Mouse (Mus musculus): ENCODE data around the gene Znrf2.

The Znrf2 gene

GRCm38 (mm10) chr6:54918521-54918920, 101.8 kb downstream of the Znrf2 start:
- no peak for DNase-seq

GRCm38 (mm10) chr6:54924538-54924937, 107.8 kb downstream of the Znrf2 start:
- DNase-seq = no peak

- DNase-seq = no peak
These were observed 109.2 kb downstream of the Znrf2 start for GRCm38 (mm10) chr6:54925736-54926440.

- no peak for DNase-seq
These were observed 110.2 kb downstream of the Znrf2 start for GRCm38 (mm10) chr6:54926899-54927298.

- DNase-seq = no peak
These were observed 111.2 kb downstream of the Znrf2 start for GRCm38 (mm10) chr6:54927946-54928345.

GRCm38 (mm10) chr6:54931641-54932040, 114.9 kb downstream of the Znrf2 start:
- DNase-seq = no peak

GRCm38 (mm10) chr6:54932526-54932925, 115.8 kb downstream of the Znrf2 start:
- DNase-seq = no peak

GRCm38 (mm10) chr6:54933216-54933615, 116.5 kb downstream of the Znrf2 start:
- no peak for DNase-seq

GRCm38 (mm10) chr6:54933866-54934265, 117.2 kb downstream of the Znrf2 start:
- DNase-seq = peak; percentile 31 to 59

- no peak for DNase-seq
These were observed 117.6 kb downstream of the Znrf2 start for GRCm38 (mm10) chr6:54934313-54934712.

- no peak for DNase-seq
These were observed 118.2 kb downstream of the Znrf2 start for GRCm38 (mm10) chr6:54934930-54935329.

- DNase-seq = no peak
These were observed 119.8 kb downstream of the Znrf2 start for GRCm38 (mm10) chr6:54936496-54936895.

GRCm38 (mm10) chr6:54939631-54940030, 122.9 kb downstream of the Znrf2 start:
- DNase-seq = peak; percentile 55 to 75

- DNase-seq = peak in 1 of 2 experiments; percentile 53
These were observed 123.4 kb downstream of the Znrf2 start for GRCm38 (mm10) chr6:54940126-54940525.

GRCm38 (mm10) chr6:54941149-54941548, 124.4 kb downstream of the Znrf2 start:
- no peak for DNase-seq
